Mouse (Mus musculus): Measurements from ENCODE around the gene Fam45a. TPM values are rescaled to one million over a fixed set of nuclear protein-coding genes. Genes with fewer than 3 reads are reported as not detected.

The Fam45a gene
- polyA plus RNA-seq (2012; rRNA removed), result 35.4 and 38.4 TPM in 2 replicates

GRCm38 (mm10) chr19:60811098-60812035 is at the start of gene Fam45a:
Gene Fam45a (plus strand): TSS chr19:60811585.

GRCm38 (mm10) chr19:60790551-60791161 is 20.7 kb upstream of the Fam45a start, which contains the start of gene Eif3a:
Gene Eif3a (minus strand): TSS chr19:60790658.

GRCm38 (mm10) chr19:60860868-60861700 is 49.7 kb downstream of the Fam45a start, which contains the start of gene Sfxn4:
Gene Sfxn4 (minus strand): TSS chr19:60861479.

GRCm38 (mm10) chr19:60874064-60874694 is 62.8 kb downstream of the Fam45a start, which contains the start of gene Prdx3:
Gene Prdx3 (minus strand): TSS chr19:60874556.

Other genes with a start within 250 kb of the Fam45a start
- 21.6 and 21.7 TPM in 2 replicates for gene Cacul1, start 230.6 kb upstream of the Fam45a start, polyA plus RNA-seq (2012; rRNA removed)
- gene Nanos1, start 55.6 kb upstream of the Fam45a start, polyA plus RNA-seq (2012; rRNA removed), result 18.7 and 19.9 TPM in 2 replicates
- gene Eif3a, start 20.9 kb upstream of the Fam45a start, polyA plus RNA-seq (2012; rRNA removed), result 72.0 and 76.2 TPM in 2 replicates
- gene Sfxn4, start 49.9 kb downstream of the Fam45a start, polyA plus RNA-seq (2012; rRNA removed), result 9.1 and 11.3 TPM in 2 replicates
- 84.0 and 91.6 TPM in 2 replicates for gene Prdx3, start 63.0 kb downstream of the Fam45a start, polyA plus RNA-seq (2012; rRNA removed)
- 5.7 and 6.0 TPM in 2 replicates for gene Grk5, start 78.2 kb downstream of the Fam45a start, polyA plus RNA-seq (2012; rRNA removed)

All from central nervous system, embryonic 18 days (tissue).